Mouse (Mus musculus): ENCODE results near the gene Bdp1.

DNA sequence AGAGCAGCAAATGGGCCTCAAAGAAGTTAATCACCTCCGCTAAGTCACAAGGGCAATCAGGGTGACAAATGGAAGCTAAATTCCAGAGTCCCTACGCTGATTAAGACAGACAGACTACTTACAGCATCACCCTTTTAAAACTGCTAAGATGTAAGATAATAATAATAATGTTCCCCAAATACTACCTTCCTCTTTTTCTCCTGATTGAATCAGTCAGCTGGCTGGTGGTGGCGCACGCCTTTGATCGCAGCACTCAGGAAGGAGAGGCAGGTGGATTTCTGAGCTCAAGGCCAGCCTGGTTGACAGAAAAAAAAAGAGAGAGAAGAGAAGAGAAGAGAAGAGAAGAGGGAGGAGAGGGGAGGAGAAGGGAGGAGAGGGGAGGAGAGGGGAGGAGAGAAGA lies 133.8 kb downstream of the Bdp1 start:
- no peak for TF ChIP-seq CTCF (IDR thresholded peaks at IDR 0.05; ENCODE audit: low read depth)
- TF ChIP-seq EP300 (optimal IDR thresholded peaks at IDR 0.05): no peak

All from stomach, postnatal 0 days (tissue).